In the genomic region with DNA sequence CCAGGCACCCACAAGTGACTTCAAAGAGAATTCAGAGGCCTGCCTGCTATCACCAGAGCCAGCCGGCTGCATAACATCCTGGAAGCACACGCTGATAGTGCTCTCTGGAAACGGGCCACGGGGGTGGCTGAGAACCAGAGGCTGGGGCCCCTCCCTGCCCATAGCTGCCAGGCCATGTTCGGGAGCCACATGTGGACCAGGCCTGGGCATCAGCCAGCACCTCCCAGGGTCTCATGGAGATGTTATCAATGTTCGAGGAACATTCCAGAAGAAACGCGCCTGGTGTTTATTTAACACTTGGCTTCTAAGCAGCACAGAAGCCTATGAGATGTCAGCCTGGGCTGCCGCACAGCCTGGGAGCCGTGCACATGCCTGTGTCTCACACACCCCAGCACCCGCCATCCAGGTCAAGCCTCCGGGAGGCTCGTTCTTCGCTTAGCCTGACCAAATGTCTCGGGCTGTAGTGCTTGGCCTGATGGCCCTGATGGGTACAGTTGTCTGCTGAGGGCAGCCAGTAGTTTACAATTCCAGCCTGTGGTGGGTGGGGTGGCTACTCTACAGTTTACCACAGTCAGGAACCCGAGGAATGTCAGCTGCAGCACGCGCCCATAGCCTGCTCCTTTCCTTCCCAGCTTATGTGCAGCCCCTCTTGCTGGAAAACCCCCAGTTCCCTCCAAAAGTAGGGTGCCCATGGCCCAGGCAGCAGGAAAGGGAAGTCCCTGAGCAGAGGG, we compare ENCODE assay signal across 8 mouse cellular contexts. TPM values are rescaled to one million over a fixed set of nuclear protein-coding genes. Genes with fewer than 3 reads are reported as not detected.
DNase-seq lines count a peak whose midpoint lies in the region.

No protein-coding gene starts in this region.

- DNase-seq in spleen, adult 12 weeks (ENCODE audit: low spot score), result peak; percentile 8
- DNase-seq in spleen, adult 18-20 months, result no peak
- peak; percentile 80 to 84 for DNase-seq in heart, adult 9 months (ENCODE audit: low spot score in 2 of 2)
- DNase-seq in kidney, postnatal 25 days, result peak; percentile 63 to 86
- peak; percentile 84 to 94 for DNase-seq in lung, postnatal 4 days
- no peak for DNase-seq in cerebellum, adult 9-11 months
- no peak for DNase-seq in left cerebral cortex, adult 18-20 months (ENCODE audit: low spot score in 2 of 2)
- no peak for DNase-seq in c-Kit-positive CD71-positive TER-119-positive erythroid progenitor cells, embryonic 14.5 days (ENCODE audit: low spot score)

RNA-seq across cellular contexts. Expression of a gene that starts 31.2 kb away (rescaled TPM):
- 10 to 100 TPM; 34.7 to 35.8 TPM for total RNA-seq in left cerebral cortex, adult 18-20 months (2021)

RNA-seq across cellular contexts. Expression of a gene that starts 45.7 kb away (rescaled TPM):
- total RNA-seq in left cerebral cortex, adult 18-20 months (2021), result 1 to 10 TPM; 3.6 to 3.8 TPM

Comparison
In these comparisons a context has a peak if more than half of its experiments do, and no peak if none do; other contexts are left out.
1. DNase-seq: peak in spleen, adult 12 weeks (single experiment), heart, adult 9 months (2 of 2), kidney, postnatal 25 days (2 of 2) and lung, postnatal 4 days (2 of 2); none in spleen, adult 18-20 months (0 of 2), cerebellum, adult 9-11 months (single experiment), left cerebral cortex, adult 18-20 months (0 of 2) and c-Kit-positive CD71-positive TER-119-positive erythroid progenitor cells, embryonic 14.5 days (single experiment).